Mouse (Mus musculus) heart, postnatal 0 days (tissue): ENCODE measurements at regions not wholly inside any gene's neighbourhood (a gene's known extent, or its start where the extent isn't known, plus 50 kb on each side); places are given as distances from the start of the nearest gene placed in this dataset.

Experiments
- CTCF ChIP-seq: IDR thresholded peaks from 2 replicates; pipeline ENCODE4 v1.5.1; 2016; ENCODE audit warnings: antibody characterized with exemption, control low read depth, low read depth
- EP300 ChIP-seq: IDR thresholded peaks from 2 replicates; pipeline ENCODE4 v1.6.1; 2016; ENCODE audit warnings: antibody characterized with exemption, low read depth

- no peak for TF ChIP-seq CTCF
- no peak for TF ChIP-seq EP300
Observed at GRCm38 (mm10) chr6:49987141-49987540, 122.9 kb upstream of the Mpp6 start.
